Mouse (Mus musculus): Measurements from ENCODE around the gene Adat1. TPM values are rescaled to one million over a fixed set of nuclear protein-coding genes. Genes with fewer than 3 reads are reported as not detected.

Adat1 gene
- polyA plus RNA-seq, 1 experiment from 2014 or later: 8.5 TPM

DNA sequence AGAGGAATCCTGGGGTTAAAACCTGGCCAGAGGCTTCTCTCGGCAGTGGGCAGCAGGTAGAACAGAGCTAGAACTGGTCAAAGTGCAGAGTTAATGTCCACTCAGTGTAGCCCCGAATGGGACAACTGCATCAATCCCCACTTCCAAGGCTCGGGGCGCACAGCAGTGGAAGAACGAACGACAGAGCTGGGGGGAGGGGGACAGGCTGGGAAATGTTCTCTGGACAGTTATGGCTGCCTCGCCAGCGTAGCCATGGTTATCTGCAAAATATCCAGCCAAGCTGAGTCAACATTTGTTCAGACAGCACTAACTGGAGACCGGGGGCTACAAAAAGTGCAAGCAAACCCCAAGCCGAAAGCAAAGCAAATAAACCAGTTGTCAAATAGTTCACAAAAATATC lies 14.0 kb downstream of the Adat1 start:
- peaks cover 5% of the 10 kb centered on the region; the same call in 1 of the 2 replicates for H3K36me3 ChIP-seq (ENCODE audit: control insufficient read depth, insufficient read depth, low read length)
- WGBS: 78% methylated on average over 10 of the region's 10 CpGs
- ATAC-seq (ENCODE audit: low read depth): no peak
- H3K4me2 ChIP-seq (ENCODE audit: low read depth, low read length): no peak overlapping the region
- no peak overlapping the region for H3K9ac ChIP-seq (replicated peaks; ENCODE audit: low read depth, low read length)
- H3K27ac ChIP-seq (ENCODE audit: low read depth, low read length): no peak overlapping the region
- no peaks in the 10 kb centered on the region for H3K27me3 ChIP-seq (ENCODE audit: control insufficient read depth, insufficient read depth, low read length)
- no peak overlapping the region for H3K4me3 ChIP-seq (ENCODE audit: low read depth, low read length)
- no peaks in the 10 kb centered on the region for H3K9me3 ChIP-seq (ENCODE audit: control insufficient read depth, low read length)
- H3K4me1 ChIP-seq (ENCODE audit: control insufficient read depth, insufficient read depth, low read length): no peaks in the 10 kb centered on the region

DNA sequence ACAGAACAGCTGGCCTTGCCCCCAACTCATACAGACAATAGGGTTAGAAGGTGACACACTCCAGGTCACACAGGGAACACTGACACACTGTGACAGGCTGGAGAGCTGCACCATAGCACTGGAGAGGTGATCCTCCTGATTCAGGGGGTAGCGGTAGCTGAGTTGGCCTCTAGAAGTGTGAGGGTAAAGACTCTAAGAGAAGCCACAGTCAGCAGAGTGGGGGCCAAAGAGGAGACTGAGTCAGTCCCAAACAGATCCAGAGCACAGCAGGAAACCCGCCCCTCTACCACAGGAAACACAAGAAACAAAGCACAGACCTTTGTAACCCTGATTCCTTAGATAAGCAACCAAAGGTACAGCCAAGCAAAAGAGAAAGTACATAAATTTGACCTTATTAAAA lies 15.8 kb downstream of the Adat1 start:
- Histone ChIP-seq H3K36me3 (ENCODE audit: control insufficient read depth, insufficient read depth, low read length) (no peaks in the 10 kb centered on the region), H3K4me2 (ENCODE audit: low read depth, low read length) (no peak overlapping the region), H3K9ac (replicated peaks; ENCODE audit: low read depth, low read length) (no peak overlapping the region), H3K4me1 (ENCODE audit: control insufficient read depth, insufficient read depth, low read length) (no peaks in the 10 kb centered on the region), H3K27me3 (ENCODE audit: control insufficient read depth, insufficient read depth, low read length) (no peaks in the 10 kb centered on the region), H3K4me3 (ENCODE audit: low read depth, low read length) (no peak overlapping the region), H3K27ac (ENCODE audit: low read depth, low read length) (no peak overlapping the region), H3K9me3 (ENCODE audit: control insufficient read depth, low read length) (no peaks in the 10 kb centered on the region)
- 89% methylated on average over 2 of the region's 2 CpGs for WGBS
- no peak for ATAC-seq (ENCODE audit: low read depth)

DNA sequence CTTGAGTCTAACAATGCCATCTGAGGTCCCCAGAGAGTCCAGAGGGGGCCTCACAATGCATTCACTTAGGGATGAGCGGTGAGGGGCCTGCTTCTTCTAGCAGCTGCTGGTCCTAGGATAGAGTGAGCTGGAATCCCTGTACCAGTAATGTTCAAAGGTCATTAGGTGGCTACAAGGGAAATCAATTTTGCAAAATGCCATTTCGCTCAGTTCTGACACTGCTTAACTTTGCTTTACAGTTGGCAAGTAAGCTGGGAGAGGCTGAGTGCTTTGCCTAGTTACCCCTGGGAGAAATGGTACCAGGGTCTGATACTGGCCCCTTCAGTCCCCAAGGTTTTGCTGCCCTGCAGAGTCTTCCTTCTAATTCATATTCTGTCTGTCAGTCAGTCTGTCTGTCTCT lies 16.4 kb downstream of the Adat1 start:
- no peak for ATAC-seq (ENCODE audit: low read depth)
- Histone ChIP-seq H3K9me3 (ENCODE audit: control insufficient read depth, low read length) (no peaks in the 10 kb centered on the region), H3K36me3 (ENCODE audit: control insufficient read depth, insufficient read depth, low read length) (no peaks in the 10 kb centered on the region), H3K4me1 (ENCODE audit: control insufficient read depth, insufficient read depth, low read length) (no peaks in the 10 kb centered on the region), H3K27me3 (ENCODE audit: control insufficient read depth, insufficient read depth, low read length) (no peaks in the 10 kb centered on the region), H3K4me2 (ENCODE audit: low read depth, low read length) (no peak overlapping the region), H3K9ac (replicated peaks; ENCODE audit: low read depth, low read length) (no peak overlapping the region), H3K27ac (ENCODE audit: low read depth, low read length) (no peak overlapping the region), H3K4me3 (ENCODE audit: low read depth, low read length) (no peak overlapping the region)
- 91% methylated on average over 2 of the region's 2 CpGs for WGBS

DNA sequence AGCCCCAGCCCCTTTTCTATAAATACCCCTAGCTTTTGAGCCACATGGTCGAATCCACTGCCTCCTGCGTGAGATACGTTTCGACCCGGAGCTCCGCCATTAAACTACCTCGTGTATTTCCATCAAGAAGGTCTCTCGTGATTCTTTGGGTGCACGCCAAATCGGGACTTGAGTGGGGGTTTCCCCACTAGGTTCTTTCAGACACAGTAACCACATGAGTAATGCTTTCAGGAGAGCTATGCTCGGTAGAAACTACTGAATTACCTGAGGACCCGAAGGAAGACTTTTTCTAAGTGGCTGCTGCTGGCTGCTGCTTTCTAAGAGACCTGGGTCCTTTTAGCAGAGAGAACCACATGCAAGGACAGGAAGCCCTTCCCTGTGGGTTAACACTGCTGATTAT lies 18.0 kb downstream of the Adat1 start:
- Histone ChIP-seq H3K9me3 (ENCODE audit: control insufficient read depth, low read length) (no peaks in the 10 kb centered on the region), H3K4me1 (ENCODE audit: control insufficient read depth, insufficient read depth, low read length) (no peaks in the 10 kb centered on the region), H3K36me3 (ENCODE audit: control insufficient read depth, insufficient read depth, low read length) (no peaks in the 10 kb centered on the region), H3K4me3 (ENCODE audit: low read depth, low read length) (no peak overlapping the region), H3K27ac (ENCODE audit: low read depth, low read length) (no peak overlapping the region), H3K4me2 (ENCODE audit: low read depth, low read length) (no peak overlapping the region), H3K27me3 (ENCODE audit: control insufficient read depth, insufficient read depth, low read length) (no peaks in the 10 kb centered on the region), H3K9ac (replicated peaks; ENCODE audit: low read depth, low read length) (no peak overlapping the region)
- ATAC-seq (ENCODE audit: low read depth): no peak
- 97% methylated on average over 12 of the region's 12 CpGs for WGBS

DNA sequence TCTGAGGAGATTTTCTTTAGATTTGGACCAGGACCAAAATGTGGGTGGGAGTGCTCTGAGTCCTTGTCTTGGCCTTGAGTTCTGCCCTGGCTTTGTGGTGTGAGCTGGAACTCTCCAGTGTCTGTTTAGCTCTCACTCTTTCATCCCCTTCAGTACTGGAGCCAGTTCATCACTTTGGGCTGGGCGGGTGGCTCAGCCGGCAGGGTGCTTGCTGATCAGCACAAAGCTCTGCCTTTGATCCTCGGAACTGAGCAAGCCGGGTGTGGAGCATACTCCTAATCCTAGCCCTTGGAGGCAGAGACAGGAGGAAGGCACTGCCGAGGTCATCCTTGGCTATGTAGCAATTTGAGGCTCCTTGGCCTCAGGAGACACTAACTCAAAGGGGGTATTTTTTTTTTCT lies 23.1 kb downstream of the Adat1 start:
- Histone ChIP-seq H3K27ac (ENCODE audit: low read depth, low read length) (no peak overlapping the region), H3K4me2 (ENCODE audit: low read depth, low read length) (no peak overlapping the region), H3K9me3 (ENCODE audit: control insufficient read depth, low read length) (no peaks in the 10 kb centered on the region), H3K4me3 (ENCODE audit: low read depth, low read length) (no peak overlapping the region), H3K4me1 (ENCODE audit: control insufficient read depth, insufficient read depth, low read length) (no peaks in the 10 kb centered on the region), H3K36me3 (ENCODE audit: control insufficient read depth, insufficient read depth, low read length) (no peaks in the 10 kb centered on the region), H3K9ac (replicated peaks; ENCODE audit: low read depth, low read length) (no peak overlapping the region), H3K27me3 (ENCODE audit: control insufficient read depth, insufficient read depth, low read length) (no peaks in the 10 kb centered on the region)
- no peak for ATAC-seq (ENCODE audit: low read depth)
- 36% methylated on average over 5 of the region's 5 CpGs for WGBS

DNA sequence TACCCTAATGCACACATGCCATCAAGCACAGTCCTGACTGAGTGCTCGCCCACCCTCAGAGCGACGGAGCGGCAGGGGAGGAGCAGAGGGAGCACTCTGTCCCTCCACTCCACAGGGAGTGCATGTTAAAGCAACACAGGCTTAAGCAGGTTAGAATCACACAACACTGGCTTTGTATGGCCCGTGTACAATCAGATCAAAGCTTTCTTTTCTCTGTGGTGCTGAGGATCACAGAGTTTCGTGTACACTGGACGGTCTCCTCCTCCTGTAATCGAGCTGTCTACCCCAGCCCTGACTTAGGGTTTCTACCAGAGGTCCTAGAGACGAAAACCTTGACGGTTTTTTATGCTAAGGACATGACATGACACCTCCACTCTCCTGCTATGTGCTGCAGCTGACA lies 23.6 kb downstream of the Adat1 start:
- 81% methylated on average over 10 of the region's 10 CpGs for WGBS
- H3K9ac ChIP-seq (replicated peaks; ENCODE audit: low read depth, low read length): no peak overlapping the region
- H3K36me3 ChIP-seq (ENCODE audit: control insufficient read depth, insufficient read depth, low read length): no peaks in the 10 kb centered on the region
- no peak overlapping the region for H3K4me3 ChIP-seq (ENCODE audit: low read depth, low read length)
- H3K4me2 ChIP-seq (ENCODE audit: low read depth, low read length): no peak overlapping the region
- H3K27ac ChIP-seq (ENCODE audit: low read depth, low read length): no peak overlapping the region
- no peaks in the 10 kb centered on the region for H3K27me3 ChIP-seq (ENCODE audit: control insufficient read depth, insufficient read depth, low read length)
- no peaks in the 10 kb centered on the region for H3K9me3 ChIP-seq (ENCODE audit: control insufficient read depth, low read length)
- no peaks in the 10 kb centered on the region for H3K4me1 ChIP-seq (ENCODE audit: control insufficient read depth, insufficient read depth, low read length)
- no peak for ATAC-seq (ENCODE audit: low read depth)

DNA sequence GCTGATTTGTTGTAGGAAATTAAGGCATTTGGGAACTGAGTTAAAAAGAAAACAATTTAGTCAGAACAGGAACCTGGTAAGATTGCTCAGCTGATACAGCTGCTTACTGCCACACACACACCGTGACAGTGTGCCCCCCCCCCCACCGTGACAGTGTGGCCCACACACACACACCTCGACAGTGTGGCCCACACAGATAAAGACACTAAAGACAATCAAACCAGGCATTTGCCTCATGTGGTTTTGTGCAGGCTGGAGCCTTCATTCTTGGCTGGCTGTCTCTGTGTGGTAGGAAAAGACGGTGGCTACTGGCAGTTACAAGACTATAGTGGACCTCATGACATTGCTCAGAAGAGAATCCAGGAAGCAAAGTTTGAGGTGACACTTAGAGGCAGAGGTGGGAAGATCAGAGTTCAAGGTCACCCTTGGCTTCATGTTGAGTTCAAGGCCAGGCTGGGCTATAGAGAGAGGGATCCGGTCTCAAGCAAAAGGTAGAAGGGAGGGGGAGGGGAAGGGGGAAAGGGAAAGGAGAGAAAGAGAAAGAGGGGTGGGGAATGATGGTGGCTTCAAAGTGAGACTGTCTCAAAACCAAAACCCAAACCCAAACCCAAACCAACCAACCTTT lies 24.7 kb downstream of the Adat1 start:
- Histone ChIP-seq H3K4me2 (ENCODE audit: low read depth, low read length) (no peak overlapping the region), H3K27ac (ENCODE audit: low read depth, low read length) (no peak overlapping the region), H3K4me3 (ENCODE audit: low read depth, low read length) (no peak overlapping the region), H3K27me3 (ENCODE audit: control insufficient read depth, insufficient read depth, low read length) (no peaks in the 10 kb centered on the region), H3K9ac (replicated peaks; ENCODE audit: low read depth, low read length) (no peak overlapping the region), H3K4me1 (ENCODE audit: control insufficient read depth, insufficient read depth, low read length) (no peaks in the 10 kb centered on the region), H3K9me3 (ENCODE audit: control insufficient read depth, low read length) (no peaks in the 10 kb centered on the region), H3K36me3 (ENCODE audit: control insufficient read depth, insufficient read depth, low read length) (no peaks in the 10 kb centered on the region)
- 81% methylated on average over 5 of the region's 5 CpGs for WGBS
- ATAC-seq (ENCODE audit: low read depth): no peak

DNA sequence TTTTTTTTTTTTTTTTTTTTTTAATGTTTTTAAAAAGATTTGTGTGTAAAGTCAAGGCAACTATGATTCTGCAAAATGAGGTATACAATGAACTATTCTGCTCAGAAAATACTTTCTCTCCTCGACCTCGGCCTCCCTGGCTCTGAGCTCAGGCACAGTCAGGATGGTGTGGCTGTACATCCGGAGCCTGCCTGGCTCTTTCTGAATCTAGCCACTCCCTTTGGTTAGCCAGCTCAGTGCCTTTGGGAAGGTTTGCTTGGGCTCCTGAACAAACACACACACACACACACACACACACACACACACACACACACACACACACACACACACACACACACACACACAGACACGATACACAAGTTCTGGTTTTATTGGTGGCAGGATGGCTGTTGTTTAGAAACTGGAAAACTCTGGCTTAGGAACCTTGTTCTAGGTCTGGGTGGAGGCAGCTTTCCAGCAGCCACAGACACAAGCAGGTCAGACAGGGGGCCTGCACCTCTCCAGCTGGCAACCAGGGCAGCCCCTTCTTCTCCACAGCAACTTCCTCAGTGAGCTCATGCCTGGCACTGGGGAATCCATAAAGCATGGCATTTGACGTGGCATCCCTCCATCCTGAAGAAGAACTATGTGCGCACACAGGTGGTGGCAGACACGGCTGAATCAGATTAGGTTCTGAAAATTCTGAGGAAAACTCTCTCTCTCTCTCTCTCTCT lies 27.1 kb downstream of the Adat1 start:
- Histone ChIP-seq H3K9me3 (ENCODE audit: control insufficient read depth, low read length) (no peaks in the 10 kb centered on the region), H3K4me2 (ENCODE audit: low read depth, low read length) (no peak overlapping the region), H3K27me3 (ENCODE audit: control insufficient read depth, insufficient read depth, low read length) (no peaks in the 10 kb centered on the region), H3K27ac (ENCODE audit: low read depth, low read length) (no peak overlapping the region), H3K4me3 (ENCODE audit: low read depth, low read length) (no peak overlapping the region), H3K9ac (replicated peaks; ENCODE audit: low read depth, low read length) (no peak overlapping the region), H3K4me1 (ENCODE audit: control insufficient read depth, insufficient read depth, low read length) (no peaks in the 10 kb centered on the region), H3K36me3 (ENCODE audit: control insufficient read depth, insufficient read depth, low read length) (no peaks in the 10 kb centered on the region)
- 80% methylated on average over 7 of the region's 7 CpGs for WGBS
- ATAC-seq (ENCODE audit: low read depth): no peak

DNA sequence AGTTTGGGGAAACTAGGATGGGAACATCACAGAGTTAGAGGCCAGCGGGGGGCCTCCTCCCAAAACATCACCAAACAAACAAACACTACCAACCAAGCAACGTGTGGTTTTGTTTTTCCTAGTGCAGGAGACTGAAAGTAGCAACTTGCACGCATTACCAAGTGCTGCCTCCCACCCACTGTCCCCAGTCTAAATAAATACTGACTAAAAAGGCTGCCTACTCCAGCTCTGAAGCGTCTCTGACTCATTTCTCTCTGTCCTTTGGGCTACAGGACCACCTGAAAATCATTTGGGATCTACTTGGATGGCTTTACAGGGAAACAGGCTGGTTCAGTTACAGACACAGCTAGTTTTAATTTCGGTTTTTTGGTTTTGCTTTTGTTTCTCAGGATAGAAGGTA lies 27.8 kb downstream of the Adat1 start:
- 71% methylated on average over 5 of the region's 5 CpGs for WGBS
- H3K4me1 ChIP-seq (ENCODE audit: control insufficient read depth, insufficient read depth, low read length): no peaks in the 10 kb centered on the region
- no peak overlapping the region for H3K4me2 ChIP-seq (ENCODE audit: low read depth, low read length)
- H3K36me3 ChIP-seq (ENCODE audit: control insufficient read depth, insufficient read depth, low read length): no peaks in the 10 kb centered on the region
- no peak for ATAC-seq (ENCODE audit: low read depth)
- H3K9ac ChIP-seq (replicated peaks; ENCODE audit: low read depth, low read length): no peak overlapping the region
- H3K27ac ChIP-seq (ENCODE audit: low read depth, low read length): no peak overlapping the region
- H3K9me3 ChIP-seq (ENCODE audit: control insufficient read depth, low read length): no peaks in the 10 kb centered on the region
- no peak overlapping the region for H3K4me3 ChIP-seq (ENCODE audit: low read depth, low read length)
- H3K27me3 ChIP-seq (ENCODE audit: control insufficient read depth, insufficient read depth, low read length): no peaks in the 10 kb centered on the region

Data from neural tube, embryonic 14.5 days (tissue).